Mouse (Mus musculus) heart, embryonic 10.5 days (tissue): ENCODE measurements at regions not wholly inside any gene's neighbourhood (a gene's known extent, or its start where the extent isn't known, plus 50 kb on each side); places are given as distances from the start of the nearest gene placed in this dataset.

ENCODE experiments used
- DNase-seq: peaks from one replicate; pipeline ENCODE4 v3.0.0-alpha.2; 2017; ENCODE audit warnings: low spot score
- H3K27ac ChIP-seq: fragments of 300-500 bp; sonication (generic); 2 replicates; pipeline ENCODE4 v1.5.1; 2016; ENCODE audit warnings: mild to moderate bottlenecking
- H3K27me3 ChIP-seq: fragments of 300-500 bp; sonication (generic); 2 replicates; pipeline ENCODE4 v1.6.1; 2016; ENCODE audit warnings: mild to moderate bottlenecking; ENCODE audit not compliant: poor library complexity, insufficient read depth, severe bottlenecking
- H3K36me3 ChIP-seq: fragments of 300-500 bp; sonication (generic); 2 replicates; pipeline ENCODE4 v1.6.1; 2016; ENCODE audit warnings: mild to moderate bottlenecking, moderate library complexity
- H3K4me1 ChIP-seq: fragments of 300-500 bp; sonication (generic); 2 replicates; pipeline ENCODE4 v1.6.1; 2016; ENCODE audit warnings: mild to moderate bottlenecking
- H3K4me3 ChIP-seq: fragments of 300-500 bp; sonication (generic); 2 replicates; pipeline ENCODE4 v1.5.1; 2016; ENCODE audit warnings: mild to moderate bottlenecking, moderate library complexity
- H3K9me3 ChIP-seq: fragments of 300-500 bp; sonication (generic); 2 replicates; pipeline ENCODE4 v1.6.1; 2016; ENCODE audit warnings: mild to moderate bottlenecking, moderate library complexity
- WGBS: fragments of 180-500 bp; shearing (Covaris S2); methylation state at CpG from one replicate; pipeline ENCODE4 v1.1.7; 2016; 5-methylcytosine and 5-hydroxymethylcytosine counted together

DNA sequence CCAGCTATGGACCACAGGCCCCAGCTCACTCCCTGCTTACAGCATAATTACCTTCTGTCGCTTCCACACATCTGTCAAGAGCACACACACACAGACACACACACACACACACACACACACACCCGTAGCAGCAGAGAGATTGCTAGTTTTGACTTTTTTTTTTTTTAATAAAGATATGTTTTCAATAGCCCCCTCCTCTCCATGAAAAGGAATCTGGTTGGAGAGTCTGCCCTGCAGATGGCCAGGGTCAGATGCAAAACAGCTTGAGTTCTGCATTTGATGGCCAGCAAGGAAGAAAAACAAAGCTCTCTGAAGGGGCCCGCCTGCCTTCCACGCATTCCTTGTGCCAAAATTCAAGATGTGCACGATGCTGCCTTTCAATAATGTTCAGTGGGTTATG is 99.8 kb upstream of the Castor2 start:
- H3K36me3 ChIP-seq, result no peaks in the 10 kb centered on the region
- H3K27ac ChIP-seq, result no peak overlapping the region
- WGBS, result 35% methylated on average over 5 of the region's 5 CpGs
- H3K9me3 ChIP-seq, result no peaks in the 10 kb centered on the region
- no peaks in the 10 kb centered on the region for H3K27me3 ChIP-seq
- H3K4me3 ChIP-seq, result no peak overlapping the region
- no peaks in the 10 kb centered on the region for H3K4me1 ChIP-seq
- DNase-seq, result no peak

DNA sequence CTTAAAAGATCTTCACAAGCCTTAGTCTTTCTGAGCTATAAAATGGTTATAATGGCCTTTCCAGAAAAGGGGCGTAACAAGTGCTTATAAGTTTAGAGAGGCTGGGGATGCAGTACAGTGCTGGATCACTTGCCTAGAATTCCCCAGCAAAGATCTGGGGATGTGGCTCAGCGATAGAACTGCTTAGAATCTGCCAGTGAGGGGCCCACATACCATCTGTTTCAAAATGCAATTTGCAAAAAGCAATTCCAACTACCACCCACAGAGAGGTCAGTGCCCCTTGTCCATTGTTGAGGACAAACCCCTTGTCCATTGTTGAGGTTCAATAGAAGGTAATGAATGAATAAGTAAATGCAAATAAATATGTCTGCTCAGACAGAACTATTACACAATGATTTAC is 107.5 kb upstream of the Castor2 start:
- H3K27ac ChIP-seq, result no peak overlapping the region
- no peaks in the 10 kb centered on the region for H3K9me3 ChIP-seq
- H3K36me3 ChIP-seq, result no peaks in the 10 kb centered on the region
- WGBS, result 73% methylated on average over 2 of the region's 2 CpGs
- no peaks in the 10 kb centered on the region for H3K4me1 ChIP-seq
- no peak for DNase-seq
- H3K4me3 ChIP-seq, result no peak overlapping the region
- H3K27me3 ChIP-seq, result peaks cover 4% of the 10 kb centered on the region; the same call in 1 of the 2 replicates

DNA sequence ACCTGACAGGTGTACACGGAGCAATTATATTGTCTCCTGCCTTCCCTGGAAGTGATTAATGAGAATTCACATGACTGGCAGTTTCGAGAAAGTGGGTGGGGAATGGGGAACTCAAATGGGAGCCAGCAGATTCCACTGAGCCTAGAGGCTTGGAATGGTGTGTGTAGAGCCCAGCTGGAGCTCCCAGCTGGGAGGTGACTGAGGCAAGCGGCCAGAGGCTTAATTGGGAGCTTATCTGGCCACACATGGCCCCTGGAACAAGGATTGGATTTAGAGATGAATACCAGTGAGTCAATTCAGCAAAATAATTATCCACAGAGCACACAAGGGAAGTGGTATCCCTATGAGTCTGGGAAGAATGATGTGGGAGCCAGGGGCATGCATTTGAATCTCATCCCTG is 108.0 kb upstream of the Castor2 start:
- Histone ChIP-seq H3K27ac (no peak overlapping the region), H3K9me3 (no peaks in the 10 kb centered on the region), H3K4me3 (no peak overlapping the region), H3K27me3 (peaks cover 7% of the 10 kb centered on the region; the same call in 1 of the 2 replicates), H3K4me1 (no peaks in the 10 kb centered on the region), H3K36me3 (no peaks in the 10 kb centered on the region)
- 33% methylated on average over 3 of the region's 3 CpGs for WGBS
- DNase-seq, result no peak

- Histone ChIP-seq H3K36me3 (no peaks in the 10 kb centered on the region), H3K4me1 (peaks cover 12% of the 10 kb centered on the region), H3K4me3 (no peak overlapping the region), H3K27me3 (peaks cover 46% of the 10 kb centered on the region), H3K9me3 (no peaks in the 10 kb centered on the region), H3K27ac (no peak overlapping the region)
- WGBS, result 6% methylated on average over 15 of the region's 15 CpGs
- DNase-seq, result no peak
These were observed 116.1 kb upstream of the Castor2 start for GRCm38 (mm10) chr5:133983249-133983966.

DNA sequence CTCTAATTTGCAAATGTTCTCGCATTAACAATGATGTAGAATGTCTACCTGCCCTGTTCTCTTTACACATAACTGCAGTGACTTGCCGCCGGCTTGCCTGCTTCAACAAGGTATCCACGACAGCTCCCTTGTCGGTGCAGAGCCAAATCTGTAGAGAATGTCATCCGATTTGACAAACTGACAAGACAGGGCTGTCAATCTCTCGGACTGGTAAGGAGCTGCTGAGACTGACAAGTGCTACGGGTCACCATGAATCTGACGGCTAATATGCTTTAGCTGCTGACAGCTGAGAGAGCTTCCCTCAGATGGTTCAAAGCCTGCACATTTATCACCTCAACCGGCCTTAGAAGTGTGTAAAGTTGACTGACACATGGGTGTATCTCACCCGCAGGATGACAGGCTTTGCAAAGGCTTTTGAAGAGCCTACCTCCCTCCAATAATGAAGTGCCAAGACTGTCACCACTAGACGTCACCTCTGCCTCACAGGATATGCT is 129.0 kb upstream of the Castor2 start:
- peak; percentile 75 for DNase-seq

DNA sequence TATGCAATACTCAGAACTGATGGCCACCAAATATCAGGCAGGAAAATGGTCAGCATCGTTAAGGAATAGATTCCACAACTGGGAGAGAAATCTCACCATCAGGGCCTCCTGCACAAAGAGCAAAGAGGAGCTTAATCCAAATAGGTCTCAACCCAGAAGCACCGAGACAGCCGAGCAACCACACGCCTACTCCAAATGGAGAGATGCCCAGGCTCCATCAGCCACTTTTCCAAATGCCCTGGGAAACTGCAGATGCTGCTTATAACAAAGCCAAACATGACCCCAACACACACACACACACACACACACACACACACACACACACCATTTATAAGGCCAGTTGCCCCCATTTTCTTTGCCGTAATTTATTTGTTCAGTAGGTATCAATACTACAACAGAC is 136.2 kb upstream of the Castor2 start:
- Histone ChIP-seq H3K27me3 (no peaks in the 10 kb centered on the region), H3K36me3 (no peaks in the 10 kb centered on the region)
- no peak for DNase-seq

More for the DNA sequence above, 129.0 kb upstream of the Castor2 start:
- Histone ChIP-seq H3K4me3 (no peak overlapping the region), H3K36me3 (no peaks in the 10 kb centered on the region), H3K27ac (no peak overlapping the region), H3K4me1 (peaks cover 3% of the 10 kb centered on the region; the same call in 1 of the 2 replicates), H3K27me3 (0 out of 2 replicates have a peak, but pooled peaks cover 10% of the 10 kb centered on the region), H3K9me3 (no peaks in the 10 kb centered on the region)
- WGBS, result 55% methylated on average over 12 of the region's 12 CpGs

DNA sequence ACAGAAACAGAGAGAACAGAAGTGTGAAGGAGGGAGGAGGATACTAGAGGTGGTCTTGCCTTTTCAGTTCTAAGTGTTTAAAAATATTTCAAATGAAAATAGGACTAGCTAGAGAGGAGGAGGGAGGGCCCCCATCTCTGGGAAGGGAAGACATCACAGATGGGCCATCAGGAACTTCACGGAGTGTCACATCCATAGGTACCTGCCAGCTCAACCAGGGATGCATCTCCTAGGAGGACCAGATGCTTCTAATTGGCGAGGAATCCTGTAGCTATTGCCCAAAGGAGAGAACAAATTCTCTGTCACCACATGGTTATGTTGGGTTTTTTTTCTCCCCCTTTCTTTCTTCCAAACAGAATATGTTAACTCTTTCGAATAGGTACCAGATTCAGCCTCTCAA is 158.7 kb upstream of the Castor2 start:
- no peak for DNase-seq
- Histone ChIP-seq H3K36me3 (no peaks in the 10 kb centered on the region), H3K27me3 (no peaks in the 10 kb centered on the region), H3K4me1 (no peaks in the 10 kb centered on the region), H3K27ac (no peak overlapping the region), H3K4me3 (no peak overlapping the region), H3K9me3 (no peaks in the 10 kb centered on the region)
- 68% methylated on average over 3 of the region's 3 CpGs for WGBS

More for the DNA sequence above, 136.2 kb upstream of the Castor2 start:
- Histone ChIP-seq H3K9me3 (no peaks in the 10 kb centered on the region), H3K4me3 (no peak overlapping the region), H3K27ac (no peak overlapping the region), H3K4me1 (no peaks in the 10 kb centered on the region)
- 87% methylated on average over 5 of the region's 5 CpGs for WGBS

- no peak for DNase-seq
- Histone ChIP-seq H3K4me1 (no peaks in the 10 kb centered on the region), H3K27ac (no peak overlapping the region), H3K9me3 (no peaks in the 10 kb centered on the region), H3K27me3 (no peaks in the 10 kb centered on the region), H3K36me3 (no peaks in the 10 kb centered on the region), H3K4me3 (no peak overlapping the region)
- 73% methylated on average over 2 of the region's 2 CpGs for WGBS
These were observed 159.5 kb upstream of the Castor2 start for GRCm38 (mm10) chr5:133940030-133940429.

DNA sequence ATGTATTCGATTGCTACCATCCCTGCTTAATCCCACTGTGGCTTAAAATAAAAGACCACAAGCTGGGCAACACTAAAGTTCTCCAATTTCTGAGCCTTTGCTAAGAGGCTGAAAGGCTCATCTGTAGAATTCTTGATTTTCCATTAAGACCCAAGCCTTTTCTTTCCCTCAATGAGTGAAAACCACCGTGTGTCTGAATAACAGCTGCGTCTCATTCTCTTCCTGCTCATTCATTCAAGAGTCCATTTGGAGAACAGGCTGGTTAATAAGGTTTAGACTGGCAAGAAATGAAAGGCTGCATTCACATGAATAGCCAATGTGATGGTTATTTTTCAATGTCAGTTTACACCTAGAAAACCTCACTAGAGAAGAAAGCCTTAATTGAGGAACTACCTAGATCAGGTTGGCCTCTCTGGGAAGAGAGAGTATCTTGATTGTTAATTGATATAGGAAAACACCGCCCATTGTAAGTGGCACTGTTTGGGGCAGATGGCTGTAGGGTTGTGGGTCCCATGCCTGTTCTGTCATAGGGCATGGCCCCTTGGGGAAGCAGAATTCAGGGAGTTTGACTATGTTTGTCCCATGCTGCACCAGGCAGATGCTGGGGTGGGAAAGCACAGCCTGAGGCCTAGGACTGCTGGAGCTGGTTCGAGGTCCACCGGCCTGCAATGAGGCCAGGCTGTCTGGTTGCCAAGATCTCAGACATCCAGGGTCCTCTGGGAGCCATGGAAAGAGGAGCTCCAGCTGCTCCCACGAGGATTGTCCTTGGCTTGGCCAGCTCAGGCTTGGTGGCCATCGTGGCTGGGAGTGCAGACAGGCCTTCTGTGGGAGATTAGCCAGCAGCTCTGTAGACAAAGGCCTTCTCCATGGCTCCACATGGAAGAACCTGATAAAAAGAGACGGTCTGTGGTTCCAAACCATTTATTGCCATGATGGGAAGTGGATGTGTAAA is 161.3 kb upstream of the Castor2 start:
- Histone ChIP-seq H3K9me3 (no peaks in the 10 kb centered on the region), H3K27me3 (no peaks in the 10 kb centered on the region), H3K4me1 (no peaks in the 10 kb centered on the region), H3K36me3 (no peaks in the 10 kb centered on the region), H3K4me3 (no peak overlapping the region), H3K27ac (no peak overlapping the region)
- 75% methylated on average over 9 of the region's 9 CpGs for WGBS
- DNase-seq, result no peak

DNA sequence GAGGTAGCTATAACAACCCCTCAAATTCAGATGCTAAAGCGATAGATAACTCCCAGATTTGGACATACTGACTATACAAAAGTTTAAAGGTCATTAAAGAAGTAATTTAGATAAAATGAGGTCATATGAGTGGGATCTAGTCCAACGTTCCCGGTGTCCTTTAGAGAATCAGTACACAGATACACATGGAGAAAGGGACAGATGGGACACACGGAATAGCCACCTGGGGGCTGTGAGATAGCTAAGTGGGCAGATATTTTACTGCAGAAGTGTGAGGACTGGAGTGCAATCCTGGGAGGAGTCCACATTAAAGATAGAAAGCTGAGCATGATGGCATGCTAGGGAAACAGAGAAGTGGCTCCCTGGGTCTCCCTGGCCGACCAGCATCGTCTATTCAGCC is 164.1 kb upstream of the Castor2 start:
- Histone ChIP-seq H3K27ac (no peak overlapping the region), H3K4me3 (no peak overlapping the region), H3K9me3 (no peaks in the 10 kb centered on the region), H3K36me3 (no peaks in the 10 kb centered on the region), H3K27me3 (0 out of 2 replicates have a peak, but pooled peaks cover 9% of the 10 kb centered on the region), H3K4me1 (no peaks in the 10 kb centered on the region)
- 85% methylated on average over 6 of the region's 6 CpGs for WGBS
- no peak for DNase-seq

DNA sequence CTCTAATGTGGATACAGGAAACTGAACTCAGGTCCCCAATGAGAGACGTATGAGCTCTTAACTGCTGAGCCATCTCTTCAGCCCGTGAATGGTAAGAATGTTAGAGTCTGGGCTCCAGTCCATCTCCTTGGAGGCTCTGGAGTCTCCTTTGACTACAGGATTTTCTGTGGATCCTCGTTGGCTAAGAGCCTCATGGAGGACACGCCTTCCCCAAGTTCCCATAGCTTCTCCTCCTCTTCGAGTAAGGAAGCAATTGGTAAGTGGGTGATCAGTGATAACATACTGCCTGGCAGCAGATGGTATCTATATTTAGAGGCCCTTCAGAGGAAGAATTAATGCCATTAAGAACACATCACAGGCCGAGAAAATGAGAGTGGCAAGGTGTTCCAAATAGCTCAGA is 164.5 kb upstream of the Castor2 start:
- H3K36me3 ChIP-seq, result no peaks in the 10 kb centered on the region
- DNase-seq, result no peak
- no peak overlapping the region for H3K27ac ChIP-seq
- 57% methylated on average over 6 of the region's 6 CpGs for WGBS
- H3K4me3 ChIP-seq, result no peak overlapping the region
- 0 out of 2 replicates have a peak, but pooled peaks cover 9% of the 10 kb centered on the region for H3K27me3 ChIP-seq
- H3K9me3 ChIP-seq, result no peaks in the 10 kb centered on the region
- no peaks in the 10 kb centered on the region for H3K4me1 ChIP-seq

- H3K9me3 ChIP-seq, result no peaks in the 10 kb centered on the region
- no peak for DNase-seq
- 84% methylated on average over 5 of the region's 5 CpGs for whole genome bisulfite sequencing
- H3K36me3 ChIP-seq, result no peaks in the 10 kb centered on the region
- H3K27ac ChIP-seq, result no peak overlapping the region
- 0 out of 2 replicates have a peak, but pooled peaks cover 9% of the 10 kb centered on the region for H3K27me3 ChIP-seq
- no peaks in the 10 kb centered on the region for H3K4me1 ChIP-seq
- H3K4me3 ChIP-seq, result no peak overlapping the region
These were observed 169.4 kb upstream of the Castor2 start for GRCm38 (mm10) chr5:133930101-133930500.

- no peak overlapping the region for H3K27ac ChIP-seq
- no peaks in the 10 kb centered on the region for H3K36me3 ChIP-seq
- 77% methylated on average over 5 of the region's 5 CpGs for WGBS
- no peaks in the 10 kb centered on the region for H3K9me3 ChIP-seq
- no peaks in the 10 kb centered on the region for H3K4me1 ChIP-seq
- H3K27me3 ChIP-seq, result 0 out of 2 replicates have a peak, but pooled peaks cover 9% of the 10 kb centered on the region
- no peak overlapping the region for H3K4me3 ChIP-seq
- no peak for DNase-seq
These were observed 172.5 kb upstream of the Castor2 start for GRCm38 (mm10) chr5:133927054-133927453.
